Mouse (Mus musculus): ENCODE results near the gene Aplp2.

Aplp2 gene

GRCm38 (mm10) chr9:31211690-31212499 lies at the start of gene Aplp2:
Aplp2 (minus strand) TSS chr9:31211815.
- peak; percentile 98 for DNase-seq (ENCODE audit: low read depth, low spot score)

DNA sequence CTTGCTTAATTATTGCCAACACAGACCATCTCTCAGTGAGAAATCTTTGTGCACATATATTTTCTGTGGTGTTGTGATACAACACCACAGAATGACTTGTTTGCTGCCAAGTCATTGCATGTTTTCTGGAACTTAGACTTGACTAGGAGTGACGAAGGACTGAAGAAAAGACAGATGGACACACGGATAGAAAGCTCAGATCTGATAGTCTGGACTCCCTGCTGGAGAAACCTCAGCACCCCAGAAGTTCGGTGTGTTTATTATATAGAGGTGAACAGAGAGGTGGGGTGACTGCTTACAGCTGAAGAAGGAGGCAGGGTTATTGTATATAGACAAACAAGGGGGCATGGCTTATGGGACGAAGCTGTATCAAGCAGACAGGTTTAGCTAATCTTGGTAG lies 48.6 kb upstream of the Aplp2 start:
- DNase-seq (ENCODE audit: low read depth, low spot score), result no peak

DNA sequence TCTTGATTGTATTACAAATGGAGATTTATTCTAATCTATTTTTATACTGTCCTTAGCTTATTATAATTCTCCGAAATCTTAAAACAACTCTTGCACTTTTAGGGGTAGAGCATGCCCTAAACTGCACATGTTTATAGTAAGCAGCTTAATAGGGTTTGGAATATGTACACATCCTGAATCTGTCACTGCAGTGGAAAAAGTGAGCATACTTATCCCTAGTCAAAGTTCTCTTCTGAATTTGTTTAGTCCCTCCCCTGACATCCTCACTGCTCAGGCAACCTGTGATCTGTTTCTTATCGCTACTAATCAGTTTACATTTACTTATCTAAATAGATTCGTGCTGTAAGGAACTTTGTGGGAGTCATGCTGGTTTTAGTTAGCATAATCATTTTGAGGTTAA lies 46.6 kb upstream of the Aplp2 start:
- no peak for DNase-seq (ENCODE audit: low read depth, low spot score)

DNA sequence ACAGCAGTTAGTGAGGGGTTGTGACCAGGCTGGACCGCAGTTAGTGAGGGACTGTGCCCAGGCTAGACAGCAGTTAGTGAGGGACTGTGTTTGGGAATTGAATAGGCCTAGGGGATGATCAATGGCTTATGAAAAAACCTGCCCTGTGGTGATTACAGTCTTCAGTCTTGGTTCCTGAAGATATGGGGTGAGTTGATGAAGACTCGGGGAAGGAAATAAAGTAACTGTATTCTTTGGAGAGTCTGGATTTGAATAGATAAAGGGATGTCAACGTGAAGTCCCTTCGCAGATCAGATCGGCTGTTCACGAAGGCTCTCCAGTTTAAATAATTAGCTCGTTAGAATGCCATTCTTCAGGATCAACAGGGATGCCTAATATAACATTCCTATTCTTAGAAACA lies 44.3 kb upstream of the Aplp2 start:
- no peak for DNase-seq (ENCODE audit: low read depth, low spot score)

- DNase-seq (ENCODE audit: low read depth, low spot score), result no peak
Observed at GRCm38 (mm10) chr9:31254697-31255004, 43.0 kb upstream of the Aplp2 start.

GRCm38 (mm10) chr9:31253866-31254696 lies 42.5 kb upstream of the Aplp2 start:
- no peak for DNase-seq (ENCODE audit: low read depth, low spot score)

DNA sequence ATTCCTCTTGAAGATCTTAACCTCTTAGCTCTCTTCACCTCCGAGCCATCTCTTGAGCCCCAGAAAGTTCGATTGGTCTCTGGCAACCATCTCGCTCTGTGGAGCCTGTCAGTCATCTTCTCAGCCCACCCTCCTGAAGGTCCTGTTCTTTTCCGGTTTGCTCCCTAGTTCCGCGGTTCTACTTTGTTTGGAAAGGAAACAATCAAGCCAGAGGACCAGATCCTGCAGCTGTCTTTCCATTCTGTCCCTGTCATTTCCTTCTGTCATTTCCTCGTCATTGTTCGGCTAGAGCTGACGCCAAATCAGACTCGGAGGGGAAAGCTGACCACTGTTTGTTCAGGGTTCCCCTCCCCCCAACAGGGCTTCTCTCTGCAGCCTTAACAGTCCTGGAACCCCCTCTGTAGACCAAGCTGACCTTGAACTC lies 41.7 kb upstream of the Aplp2 start:
- DNase-seq (ENCODE audit: low read depth, low spot score), result no peak

DNA sequence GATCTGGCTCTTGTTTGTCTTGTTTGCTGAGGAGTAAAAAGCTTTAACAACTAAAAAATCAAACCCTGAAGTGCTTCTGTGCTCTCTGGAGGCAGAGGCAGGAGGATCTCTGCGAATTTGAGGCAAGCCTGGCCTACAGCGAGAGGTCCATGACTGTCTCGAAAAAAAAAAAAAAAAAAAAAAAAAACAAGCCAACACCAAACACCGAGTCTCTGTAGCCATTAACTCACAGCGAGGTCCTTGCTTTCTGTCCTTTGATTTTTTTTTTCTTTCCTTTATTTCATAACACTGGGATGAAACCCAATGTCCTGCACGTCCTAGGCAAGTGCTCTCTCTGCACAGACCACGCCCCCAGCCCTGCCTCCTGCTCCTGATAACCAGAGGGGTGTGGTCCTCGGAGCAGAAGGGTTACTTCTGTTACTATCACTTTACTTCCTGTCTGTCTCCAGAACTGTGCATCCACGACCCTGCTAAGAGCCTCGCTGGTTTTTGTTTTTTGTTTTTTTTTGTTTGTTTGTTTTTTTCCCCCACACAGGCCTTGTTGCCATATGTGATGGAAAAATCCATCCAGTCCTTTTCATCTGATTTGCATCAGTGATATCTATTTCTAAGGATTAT lies 40.7 kb upstream of the Aplp2 start:
- DNase-seq (ENCODE audit: low read depth, low spot score), result no peak

- no peak for DNase-seq (ENCODE audit: low read depth, low spot score)
Observed at GRCm38 (mm10) chr9:31247447-31248220, 36.0 kb upstream of the Aplp2 start.

- DNase-seq (ENCODE audit: low read depth, low spot score), result no peak
Observed at GRCm38 (mm10) chr9:31246421-31246820, 34.8 kb upstream of the Aplp2 start.

DNA sequence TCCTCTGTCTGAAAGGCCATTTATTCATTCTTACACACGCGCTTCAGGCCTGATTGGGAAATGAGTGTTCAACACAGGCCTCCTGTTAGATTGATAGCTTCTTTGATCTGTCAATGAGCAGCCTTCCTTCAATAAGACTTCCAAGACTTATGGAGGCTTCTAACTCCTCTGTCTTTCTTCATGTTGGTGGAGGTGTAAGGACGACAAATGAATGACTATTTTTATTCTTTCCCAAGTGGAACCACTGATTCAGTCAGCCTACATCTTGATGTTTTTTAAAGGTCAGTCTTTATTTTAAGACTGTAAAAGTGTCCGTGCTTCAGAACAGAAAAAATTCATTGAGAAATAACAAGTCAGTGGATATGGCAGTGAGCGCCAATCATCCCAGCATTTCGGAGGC lies 33.4 kb upstream of the Aplp2 start:
- DNase-seq (ENCODE audit: low read depth, low spot score), result no peak

- no peak for DNase-seq (ENCODE audit: low read depth, low spot score)
Observed at GRCm38 (mm10) chr9:31243939-31244333, 32.3 kb upstream of the Aplp2 start.

DNA sequence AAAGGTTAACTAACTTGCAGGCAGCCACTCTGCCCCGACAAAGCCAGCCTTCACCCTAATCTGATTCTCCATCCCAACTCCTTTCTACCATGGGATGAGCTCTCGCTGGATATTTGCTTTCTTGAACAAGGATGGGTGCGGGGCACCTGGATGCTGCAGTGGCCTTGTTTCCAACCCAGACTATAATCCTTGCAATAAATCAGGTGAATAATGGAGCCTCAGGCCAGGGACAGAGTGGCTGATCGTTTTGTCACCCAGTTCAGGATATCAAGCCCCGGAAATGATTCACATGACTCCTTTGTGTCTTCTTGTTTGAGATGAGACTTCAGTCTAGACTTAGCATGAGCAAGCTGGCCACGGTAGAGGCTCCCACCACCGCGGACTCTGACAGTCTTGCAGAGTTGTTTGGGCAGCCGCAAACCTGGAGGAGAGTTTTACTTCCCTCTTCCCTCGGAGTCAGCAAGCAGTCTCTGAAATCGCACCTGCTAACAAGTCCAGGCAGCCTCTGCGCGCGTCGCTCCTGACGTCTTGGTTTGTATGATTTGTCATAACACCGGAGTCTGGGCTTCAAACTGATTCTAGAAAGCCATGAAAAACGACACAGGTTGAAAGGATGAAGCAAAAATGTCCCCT lies 31.8 kb upstream of the Aplp2 start:
- no peak for DNase-seq (ENCODE audit: low read depth, low spot score)

DNA sequence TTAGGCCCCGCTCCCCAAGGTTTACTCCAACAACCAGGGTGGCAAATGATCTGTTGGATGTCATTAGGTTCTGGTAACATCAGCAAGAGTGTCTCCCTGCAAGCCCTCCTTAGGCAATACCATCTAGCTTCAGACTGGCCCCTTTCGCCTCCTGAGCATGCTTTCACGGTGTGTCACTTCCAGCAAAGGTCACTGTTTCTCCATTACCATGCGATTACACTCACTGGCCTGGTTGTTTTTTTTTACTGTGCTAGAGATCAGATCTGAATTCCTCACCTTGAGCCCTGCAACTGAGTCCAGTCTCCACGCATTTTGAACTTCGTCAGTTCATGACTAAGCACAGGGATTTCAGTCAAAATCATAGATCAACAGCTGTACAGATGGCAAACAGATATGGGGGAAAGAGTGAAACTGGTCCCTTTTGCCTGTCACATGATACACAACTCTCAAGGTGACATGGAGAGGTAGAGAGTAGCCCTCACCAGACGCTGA lies 29.6 kb upstream of the Aplp2 start:
- DNase-seq (ENCODE audit: low read depth, low spot score), result no peak

GRCm38 (mm10) chr9:31240522-31241207 lies 29.1 kb upstream of the Aplp2 start:
- DNase-seq (ENCODE audit: low read depth, low spot score), result no peak

- no peak for DNase-seq (ENCODE audit: low read depth, low spot score)
Observed at GRCm38 (mm10) chr9:31239551-31239950, 27.9 kb upstream of the Aplp2 start.

DNA sequence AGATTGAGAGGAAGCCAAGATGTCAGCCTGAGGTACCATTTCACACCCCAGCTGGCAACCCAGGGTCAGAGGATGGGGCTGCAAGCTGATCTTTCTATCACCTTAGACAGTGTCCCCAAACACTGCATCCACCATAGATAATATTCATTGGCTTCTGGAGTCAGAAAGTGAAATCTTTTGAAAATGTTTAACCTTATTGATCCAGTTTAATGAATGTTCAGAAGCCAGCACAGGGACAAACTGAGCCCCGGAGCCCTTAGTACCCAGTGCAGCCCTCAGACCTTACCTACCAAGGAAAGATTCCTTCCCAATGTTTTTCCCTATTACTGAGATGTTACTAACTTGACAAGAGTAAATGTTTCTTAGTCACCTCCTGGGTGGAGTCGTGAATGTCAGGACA lies 26.9 kb upstream of the Aplp2 start:
- DNase-seq (ENCODE audit: low read depth, low spot score), result no peak

DNA sequence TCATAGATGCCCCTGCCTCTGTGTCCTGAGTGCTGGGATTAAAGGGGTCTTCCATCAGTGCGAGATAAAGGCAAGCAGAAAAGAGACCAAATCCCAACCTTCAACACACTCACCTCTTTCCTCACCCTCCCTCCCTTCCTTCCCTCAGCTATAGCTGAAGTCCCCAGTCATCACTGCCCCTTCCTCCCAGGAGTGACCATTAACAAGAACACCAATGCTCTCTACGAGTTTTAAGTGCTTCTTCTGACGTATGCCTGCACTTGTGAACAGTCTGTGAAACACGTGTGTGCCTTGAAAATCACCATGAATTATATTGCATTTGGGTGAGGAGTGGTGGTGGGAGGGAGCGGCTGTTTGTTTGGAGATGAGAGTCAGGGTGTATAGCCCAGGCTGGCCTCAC lies 24.5 kb upstream of the Aplp2 start:
- DNase-seq (ENCODE audit: low read depth, low spot score), result no peak

GRCm38 (mm10) chr9:31235489-31235888 lies 23.9 kb upstream of the Aplp2 start:
- DNase-seq (ENCODE audit: low read depth, low spot score), result no peak

DNA sequence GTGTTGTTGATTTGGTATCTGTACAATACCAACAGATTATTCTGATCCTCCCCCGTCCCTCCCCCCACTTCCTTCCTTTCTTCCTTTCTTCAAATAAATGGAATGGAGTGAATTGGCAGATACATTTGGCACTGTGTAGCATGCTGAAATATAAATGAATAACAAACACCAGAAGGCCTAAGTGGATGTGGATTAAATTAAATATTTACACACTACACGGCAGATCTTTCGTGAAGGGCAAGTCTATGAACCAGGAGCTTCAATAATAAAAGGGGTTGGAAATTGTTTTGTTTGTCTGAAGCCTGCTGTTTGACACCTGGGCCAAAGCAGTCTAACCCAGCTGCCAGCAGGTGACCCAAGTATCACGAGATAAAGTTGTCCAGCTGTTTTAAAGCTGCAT lies 23.4 kb upstream of the Aplp2 start:
- no peak for DNase-seq (ENCODE audit: low read depth, low spot score)

- DNase-seq (ENCODE audit: low read depth, low spot score), result no peak
Observed at GRCm38 (mm10) chr9:31226541-31226940, 14.9 kb upstream of the Aplp2 start.
